Mouse (Mus musculus) ES-E14 (cell line): ENCODE measurements around the gene Kalrn.

ENCODE experiments used
- CHD2 ChIP-seq: IDR thresholded peaks from 2 replicates; pipeline ENCODE4 v1.6.1; 2014; ENCODE audit warnings: mild to moderate bottlenecking, low read depth, low read length, inconsistent platforms
- HCFC1 ChIP-seq: IDR thresholded peaks from 2 replicates; pipeline ENCODE4 v1.6.1; 2012; ENCODE audit warnings: low read length, inconsistent platforms, borderline replicate concordance; ENCODE audit not compliant: insufficient read depth
- ZC3H11A ChIP-seq: IDR thresholded peaks from 2 replicates; pipeline ENCODE4 v1.6.1; 2012; ENCODE audit warnings: low read depth, mild to moderate bottlenecking, inconsistent platforms, low read length, borderline replicate concordance

DNA sequence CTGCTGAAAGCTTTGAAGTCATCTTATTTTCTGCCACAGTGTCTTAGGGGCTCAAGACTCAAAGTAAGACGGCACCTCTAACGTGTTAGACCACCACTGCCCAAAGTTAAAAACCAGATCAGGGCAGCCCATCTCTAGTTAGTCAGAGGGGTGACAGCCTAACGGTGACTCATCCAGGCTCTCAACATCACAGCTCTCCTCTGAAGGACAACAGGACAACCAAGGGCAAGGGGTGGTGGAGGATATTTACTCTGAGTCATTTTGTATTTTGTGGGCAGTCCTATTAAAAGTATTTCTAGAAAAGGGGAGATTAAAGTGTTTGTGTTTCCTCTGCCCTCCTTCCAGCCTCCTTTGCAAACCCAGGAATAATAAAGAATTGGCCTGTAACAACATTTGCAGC lies 88.4 kb downstream of the Kalrn start:
- no peak for TF ChIP-seq HCFC1
- no peak for TF ChIP-seq ZC3H11A
- no peak for TF ChIP-seq CHD2
